Mouse (Mus musculus): ENCODE measurements around the gene Nrsn2. TPM values are rescaled to one million over a fixed set of nuclear protein-coding genes. Genes with fewer than 3 reads are reported as not detected.

The Nrsn2 gene
- total RNA-seq, 2 experiments from 2014 or later: 38.3 to 57.6 TPM

- intact Hi-C loops (cut with DNase I): no loop called here
- DNase-seq (ENCODE audit: low spot score in 2 of 2): no peak
Observed at GRCm38 (mm10) chr2:152347722-152348121, 28.7 kb downstream of the Nrsn2 start.

GRCm38 (mm10) chr2:152346776-152347465 lies 29.5 kb downstream of the Nrsn2 start:
- intact Hi-C loops (cut with DNase I): no loop called here
- no peak for DNase-seq (ENCODE audit: low spot score in 2 of 2)

GRCm38 (mm10) chr2:152345393-152345792 lies 31.0 kb downstream of the Nrsn2 start:
- no peak for DNase-seq (ENCODE audit: low spot score in 2 of 2)
- intact Hi-C loops (cut with DNase I): no loop called here

GRCm38 (mm10) chr2:152344909-152345308 lies 31.5 kb downstream of the Nrsn2 start:
- intact Hi-C loops (cut with DNase I): no loop called here
- no peak for DNase-seq (ENCODE audit: low spot score in 2 of 2)

GRCm38 (mm10) chr2:152344361-152344760 lies 32.1 kb downstream of the Nrsn2 start:
- DNase-seq (ENCODE audit: low spot score in 2 of 2): no peak
- intact Hi-C loops (cut with DNase I): no loop called here

GRCm38 (mm10) chr2:152343329-152344213 lies 32.9 kb downstream of the Nrsn2 start, which contains the start of gene Trib3:
Trib3 (minus strand) TSS chr2:152344032.
- intact Hi-C loops (cut with DNase I): no loop called here

GRCm38 (mm10) chr2:152339631-152340179 lies 36.7 kb downstream of the Nrsn2 start:
- intact Hi-C loops (cut with DNase I): no loop called here
- DNase-seq (ENCODE audit: low spot score in 2 of 2): no peak

More at GRCm38 (mm10) chr2:152343329-152344213, 32.9 kb downstream of the Nrsn2 start, which contains the start of gene Trib3:
- DNase-seq (ENCODE audit: low spot score in 2 of 2): peak; percentile 68 to 84

- intact Hi-C loops (cut with DNase I): no loop called here
- DNase-seq (ENCODE audit: low spot score in 2 of 2): no peak
Observed at GRCm38 (mm10) chr2:152338319-152338718, 38.1 kb downstream of the Nrsn2 start.

GRCm38 (mm10) chr2:152337591-152338212 lies 38.7 kb downstream of the Nrsn2 start:
- intact Hi-C loops (cut with DNase I): no loop called here
- DNase-seq (ENCODE audit: low spot score in 2 of 2): no peak

- no peak for DNase-seq (ENCODE audit: low spot score in 2 of 2)
- intact Hi-C loops (cut with DNase I): no loop called here
Observed at GRCm38 (mm10) chr2:152336856-152337255, 39.6 kb downstream of the Nrsn2 start.

- intact Hi-C loops (cut with DNase I): no loop called here
- no peak for DNase-seq (ENCODE audit: low spot score in 2 of 2)
Observed at GRCm38 (mm10) chr2:152335289-152335820, 41.1 kb downstream of the Nrsn2 start.

GRCm38 (mm10) chr2:152333345-152334006 lies 43.0 kb downstream of the Nrsn2 start:
- intact Hi-C loops (cut with DNase I): no loop called here

GRCm38 (mm10) chr2:152332101-152332825 lies 44.2 kb downstream of the Nrsn2 start, which contains the start of gene Rbck1:
Rbck1 (minus strand) TSS chr2:152332653.
- DNase-seq (ENCODE audit: low spot score in 2 of 2): peak; percentile 82 to 90
- intact Hi-C loops (cut with DNase I): no loop called here

More at GRCm38 (mm10) chr2:152333345-152334006, 43.0 kb downstream of the Nrsn2 start:
- no peak for DNase-seq (ENCODE audit: low spot score in 2 of 2)

GRCm38 (mm10) chr2:152330858-152331423 lies 45.5 kb downstream of the Nrsn2 start:
- DNase-seq (ENCODE audit: low spot score in 2 of 2): no peak
- intact Hi-C loops (cut with DNase I): no loop called here

GRCm38 (mm10) chr2:152327980-152328379 lies 48.5 kb downstream of the Nrsn2 start:
- no peak for DNase-seq (ENCODE audit: low spot score in 2 of 2)
- intact Hi-C loops (cut with DNase I): no loop called here

GRCm38 (mm10) chr2:152326654-152327053 lies 49.8 kb downstream of the Nrsn2 start:
- intact Hi-C loops (cut with DNase I): no loop called here
- no peak for DNase-seq (ENCODE audit: low spot score in 2 of 2)

GRCm38 (mm10) chr2:152326157-152326556 lies 50.3 kb downstream of the Nrsn2 start:
- intact Hi-C loops (cut with DNase I): no loop called here
- no peak for DNase-seq (ENCODE audit: low spot score in 2 of 2)

- DNase-seq (ENCODE audit: low spot score in 2 of 2): no peak
Observed at GRCm38 (mm10) chr2:152324842-152325241, 51.6 kb downstream of the Nrsn2 start.

More at GRCm38 (mm10) chr2:152324842-152325241, 51.6 kb downstream of the Nrsn2 start:
- intact Hi-C loops (cut with DNase I): no loop called here

Data from left cerebral cortex, postnatal 14 days (tissue).